Mouse (Mus musculus): ENCODE data around the gene Met. TPM values are rescaled to one million over a fixed set of nuclear protein-coding genes. Genes with fewer than 3 reads are reported as not detected.
A peak's percentile ranks its signal among the peaks of the same experiment; 100 is the strongest.

Gene Met
- polyA plus RNA-seq (2012; rRNA removed): 2.0 and 2.3 TPM in 2 replicates

GRCm38 (mm10) chr6:17463434-17464280 is at the start of gene Met:
TSS of gene Met (plus strand) at chr6:17463800.
- WGBS: under 1% methylated on average over 76 of the region's 78 CpGs
- H3K4me3 ChIP-seq (ENCODE audit: extremely low read depth, insufficient read depth, insufficient read length): peak within 1 kb of the TSS; percentile 46; the same call in 1 of the 2 replicates
- no peak for DNase-seq (ENCODE audit: low read depth in 1 of 2, low spot score in 2 of 2)
- H3K36me3 ChIP-seq (ENCODE audit: control insufficient read depth, insufficient read depth, low read length): no peaks in the 10 kb centered on the region
- peaks cover 3% of the 10 kb centered on the region; the same call in 1 of the 2 replicates for H3K27me3 ChIP-seq (ENCODE audit: control insufficient read depth, insufficient read depth, low read length)
- no peak within 1 kb of the TSS; the same call in 1 of the 2 replicates for H3K27ac ChIP-seq (ENCODE audit: insufficient read depth, low read length)
- TF ChIP-seq CTCF (IDR thresholded peaks at IDR 0.05; ENCODE audit: extremely low read depth, insufficient read depth, insufficient read length, insufficient replicate concordance) (no peak), POLR2A (IDR thresholded peaks at IDR 0.05; ENCODE audit: low read depth, low read length) (no peak)
- no peaks in the 10 kb centered on the region; the same call in 1 of the 2 replicates for H3K4me1 ChIP-seq (ENCODE audit: control insufficient read depth, insufficient read depth, insufficient read length)

- Histone ChIP-seq H3K27me3 (ENCODE audit: control insufficient read depth, insufficient read depth, low read length) (no peaks in the 10 kb centered on the region), H3K4me3 (ENCODE audit: extremely low read depth, insufficient read depth, insufficient read length) (no peak overlapping the region), H3K36me3 (ENCODE audit: control insufficient read depth, insufficient read depth, low read length) (no peaks in the 10 kb centered on the region), H3K27ac (ENCODE audit: insufficient read depth, low read length) (no peak overlapping the region), H3K4me1 (ENCODE audit: control insufficient read depth, insufficient read depth, insufficient read length) (no peaks in the 10 kb centered on the region)
- DNase-seq (ENCODE audit: low read depth in 1 of 2, low spot score in 2 of 2): no peak
- no peak for TF ChIP-seq CTCF (IDR thresholded peaks at IDR 0.05; ENCODE audit: extremely low read depth, insufficient read depth, insufficient read length, insufficient replicate concordance)
- no peak for TF ChIP-seq POLR2A (IDR thresholded peaks at IDR 0.05; ENCODE audit: low read depth, low read length)
- WGBS: 86% methylated on average over 7 of the region's 7 CpGs
These were observed 45.4 kb upstream of the Met start for GRCm38 (mm10) chr6:17418226-17418625.

- WGBS: 95% methylated on average over 1 of the region's 1 CpGs
- no peak overlapping the region for H3K4me3 ChIP-seq (ENCODE audit: extremely low read depth, insufficient read depth, insufficient read length)
- no peaks in the 10 kb centered on the region for H3K4me1 ChIP-seq (ENCODE audit: control insufficient read depth, insufficient read depth, insufficient read length)
- H3K36me3 ChIP-seq (ENCODE audit: control insufficient read depth, insufficient read depth, low read length): no peaks in the 10 kb centered on the region
- no peak for DNase-seq (ENCODE audit: low read depth in 1 of 2, low spot score in 2 of 2)
- no peaks in the 10 kb centered on the region for H3K27me3 ChIP-seq (ENCODE audit: control insufficient read depth, insufficient read depth, low read length)
- H3K27ac ChIP-seq (ENCODE audit: insufficient read depth, low read length): no peak overlapping the region
- TF ChIP-seq POLR2A (IDR thresholded peaks at IDR 0.05; ENCODE audit: low read depth, low read length): no peak
- no peak for TF ChIP-seq CTCF (IDR thresholded peaks at IDR 0.05; ENCODE audit: extremely low read depth, insufficient read depth, insufficient read length, insufficient replicate concordance)
These were observed 41.2 kb upstream of the Met start for GRCm38 (mm10) chr6:17422432-17422831.

- Histone ChIP-seq H3K4me1 (ENCODE audit: control insufficient read depth, insufficient read depth, insufficient read length) (no peaks in the 10 kb centered on the region), H3K4me3 (ENCODE audit: extremely low read depth, insufficient read depth, insufficient read length) (no peak overlapping the region), H3K27me3 (ENCODE audit: control insufficient read depth, insufficient read depth, low read length) (no peaks in the 10 kb centered on the region), H3K27ac (ENCODE audit: insufficient read depth, low read length) (no peak overlapping the region), H3K36me3 (ENCODE audit: control insufficient read depth, insufficient read depth, low read length) (no peaks in the 10 kb centered on the region)
- DNase-seq (ENCODE audit: low read depth in 1 of 2, low spot score in 2 of 2): no peak
- 89% methylated on average over 3 of the region's 3 CpGs for WGBS
- TF ChIP-seq CTCF (IDR thresholded peaks at IDR 0.05; ENCODE audit: extremely low read depth, insufficient read depth, insufficient read length, insufficient replicate concordance): no peak
- TF ChIP-seq POLR2A (IDR thresholded peaks at IDR 0.05; ENCODE audit: low read depth, low read length): no peak
These were observed 34.6 kb upstream of the Met start for GRCm38 (mm10) chr6:17429041-17429440.

- Histone ChIP-seq H3K4me3 (ENCODE audit: extremely low read depth, insufficient read depth, insufficient read length) (no peak overlapping the region), H3K27me3 (ENCODE audit: control insufficient read depth, insufficient read depth, low read length) (no peaks in the 10 kb centered on the region), H3K4me1 (ENCODE audit: control insufficient read depth, insufficient read depth, insufficient read length) (no peaks in the 10 kb centered on the region), H3K36me3 (ENCODE audit: control insufficient read depth, insufficient read depth, low read length) (no peaks in the 10 kb centered on the region), H3K27ac (ENCODE audit: insufficient read depth, low read length) (no peak overlapping the region)
- TF ChIP-seq POLR2A (IDR thresholded peaks at IDR 0.05; ENCODE audit: low read depth, low read length): no peak
- no peak for TF ChIP-seq CTCF (IDR thresholded peaks at IDR 0.05; ENCODE audit: extremely low read depth, insufficient read depth, insufficient read length, insufficient replicate concordance)
- no peak for DNase-seq (ENCODE audit: low read depth in 1 of 2, low spot score in 2 of 2)
- WGBS: 85% methylated on average over 3 of the region's 3 CpGs
These were observed 34.0 kb upstream of the Met start for GRCm38 (mm10) chr6:17429611-17430010.

- no peaks in the 10 kb centered on the region for H3K4me1 ChIP-seq (ENCODE audit: control insufficient read depth, insufficient read depth, insufficient read length)
- H3K27me3 ChIP-seq (ENCODE audit: control insufficient read depth, insufficient read depth, low read length): no peaks in the 10 kb centered on the region
- 85% methylated on average over 4 of the region's 4 CpGs for WGBS
- no peak overlapping the region for H3K4me3 ChIP-seq (ENCODE audit: extremely low read depth, insufficient read depth, insufficient read length)
- H3K27ac ChIP-seq (ENCODE audit: insufficient read depth, low read length): no peak overlapping the region
- TF ChIP-seq POLR2A (IDR thresholded peaks at IDR 0.05; ENCODE audit: low read depth, low read length): no peak
- TF ChIP-seq CTCF (IDR thresholded peaks at IDR 0.05; ENCODE audit: extremely low read depth, insufficient read depth, insufficient read length, insufficient replicate concordance): no peak
- DNase-seq (ENCODE audit: low read depth in 1 of 2, low spot score in 2 of 2): no peak
- no peaks in the 10 kb centered on the region for H3K36me3 ChIP-seq (ENCODE audit: control insufficient read depth, insufficient read depth, low read length)
These were observed 20.3 kb upstream of the Met start for GRCm38 (mm10) chr6:17443311-17443710.

- Histone ChIP-seq H3K4me1 (ENCODE audit: control insufficient read depth, insufficient read depth, insufficient read length) (no peaks in the 10 kb centered on the region), H3K4me3 (ENCODE audit: extremely low read depth, insufficient read depth, insufficient read length) (no peak overlapping the region), H3K27ac (ENCODE audit: insufficient read depth, low read length) (no peak overlapping the region), H3K27me3 (ENCODE audit: control insufficient read depth, insufficient read depth, low read length) (no peaks in the 10 kb centered on the region), H3K36me3 (ENCODE audit: control insufficient read depth, insufficient read depth, low read length) (no peaks in the 10 kb centered on the region)
- WGBS: 84% methylated on average over 5 of the region's 5 CpGs
- no peak for TF ChIP-seq POLR2A (IDR thresholded peaks at IDR 0.05; ENCODE audit: low read depth, low read length)
- no peak for TF ChIP-seq CTCF (IDR thresholded peaks at IDR 0.05; ENCODE audit: extremely low read depth, insufficient read depth, insufficient read length, insufficient replicate concordance)
- DNase-seq (ENCODE audit: low read depth in 1 of 2, low spot score in 2 of 2): no peak
These were observed 12.3 kb upstream of the Met start for GRCm38 (mm10) chr6:17451305-17451704.
